Mouse (Mus musculus): ENCODE measurements around the gene Cdk4.

The Cdk4 gene

DNA sequence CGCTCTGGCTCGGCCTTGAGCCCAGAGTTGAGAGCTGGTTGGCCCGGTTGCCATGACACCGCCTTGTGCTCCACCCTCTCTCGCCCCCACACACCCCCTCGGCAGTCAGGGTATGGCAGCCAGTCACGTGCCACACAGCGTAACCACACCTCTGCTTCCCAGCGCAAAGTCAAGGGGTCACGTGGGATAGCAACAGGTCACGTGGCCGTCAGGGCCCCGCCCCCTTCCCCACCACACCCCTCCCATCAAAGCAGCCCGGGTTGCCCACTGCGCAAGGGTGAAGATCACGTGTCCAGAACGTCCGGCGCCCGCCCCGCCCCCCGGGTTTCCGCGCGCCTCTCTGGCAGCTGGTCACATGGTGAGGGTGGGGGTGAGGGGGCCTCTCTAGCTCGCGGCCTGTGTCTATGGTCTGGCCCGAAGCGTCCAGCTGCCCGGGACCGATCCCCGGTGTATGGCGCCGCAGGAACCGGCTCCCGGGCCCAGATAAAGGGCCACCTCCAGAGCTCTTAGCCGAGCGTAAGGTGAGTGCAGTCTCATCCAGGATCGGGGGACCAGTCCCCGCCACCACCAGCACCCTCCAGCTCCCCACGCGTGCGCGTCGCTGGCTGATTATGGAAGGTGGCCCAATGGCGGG lies at the start of gene Cdk4:
TSS of gene Cdk4 (plus strand) at position 296 of the 634 bp plus-strand sequence.
- peak; percentile 98 for DNase-seq

DNA sequence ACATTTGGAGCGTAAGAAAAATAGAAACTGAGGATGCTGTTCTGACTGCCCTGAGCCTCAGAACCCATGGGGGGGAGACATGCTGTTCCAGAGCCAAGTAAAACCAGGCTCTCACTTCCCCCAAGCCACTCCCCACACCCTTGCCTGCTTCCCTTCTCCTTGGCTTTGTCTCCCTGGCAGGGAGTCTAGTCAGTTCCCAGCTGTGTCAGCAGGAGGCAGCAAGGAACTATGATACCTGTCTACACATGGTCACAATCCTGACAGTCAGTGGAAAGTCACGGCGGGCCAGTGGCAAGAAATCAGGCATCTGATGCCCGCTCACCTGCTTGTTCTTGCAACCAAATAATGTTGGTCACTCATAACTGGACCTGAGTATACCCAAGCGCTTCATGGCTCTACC lies 46.8 kb upstream of the Cdk4 start:
- no peak for DNase-seq

DNA sequence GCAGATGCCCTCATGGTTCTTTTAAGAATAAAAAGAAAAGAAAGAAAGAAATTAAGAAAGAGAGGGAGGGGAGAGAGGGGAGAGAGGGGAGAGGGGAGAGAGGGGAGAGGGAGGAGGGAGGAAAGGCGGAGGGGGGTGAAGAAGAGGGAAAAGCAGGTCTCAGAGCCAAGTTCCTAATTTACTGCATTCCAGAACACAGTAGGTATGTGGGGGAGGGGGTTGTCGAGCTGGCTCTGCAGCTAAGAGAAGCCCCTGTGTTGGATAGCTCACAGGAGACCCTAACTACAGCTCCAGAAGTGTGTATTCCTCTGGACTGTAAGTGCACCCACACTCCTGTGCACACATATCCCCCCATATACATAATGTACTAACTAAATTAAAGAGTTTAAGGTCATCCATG lies 46.3 kb upstream of the Cdk4 start:
- no peak for DNase-seq

DNA sequence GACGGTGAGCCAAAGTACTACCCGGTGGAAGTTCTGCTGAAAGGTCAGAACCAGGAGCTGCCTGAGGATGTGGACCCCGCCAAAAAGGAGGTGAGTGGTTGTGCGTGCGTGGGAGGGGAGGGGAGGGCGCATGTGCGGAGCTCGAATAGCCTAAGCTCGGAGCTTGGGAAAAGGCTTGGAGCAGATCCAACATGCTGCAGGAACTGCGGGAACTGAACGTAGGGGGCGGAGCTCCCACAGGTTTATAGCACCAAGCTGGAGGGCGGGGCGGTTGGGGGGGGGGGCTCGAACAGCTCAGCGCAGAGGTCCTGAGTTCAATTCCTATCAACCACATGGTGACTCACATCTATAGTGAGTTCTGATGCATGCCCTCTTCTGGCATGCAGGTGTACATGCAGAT lies 44.9 kb upstream of the Cdk4 start:
- DNase-seq: no peak

DNA sequence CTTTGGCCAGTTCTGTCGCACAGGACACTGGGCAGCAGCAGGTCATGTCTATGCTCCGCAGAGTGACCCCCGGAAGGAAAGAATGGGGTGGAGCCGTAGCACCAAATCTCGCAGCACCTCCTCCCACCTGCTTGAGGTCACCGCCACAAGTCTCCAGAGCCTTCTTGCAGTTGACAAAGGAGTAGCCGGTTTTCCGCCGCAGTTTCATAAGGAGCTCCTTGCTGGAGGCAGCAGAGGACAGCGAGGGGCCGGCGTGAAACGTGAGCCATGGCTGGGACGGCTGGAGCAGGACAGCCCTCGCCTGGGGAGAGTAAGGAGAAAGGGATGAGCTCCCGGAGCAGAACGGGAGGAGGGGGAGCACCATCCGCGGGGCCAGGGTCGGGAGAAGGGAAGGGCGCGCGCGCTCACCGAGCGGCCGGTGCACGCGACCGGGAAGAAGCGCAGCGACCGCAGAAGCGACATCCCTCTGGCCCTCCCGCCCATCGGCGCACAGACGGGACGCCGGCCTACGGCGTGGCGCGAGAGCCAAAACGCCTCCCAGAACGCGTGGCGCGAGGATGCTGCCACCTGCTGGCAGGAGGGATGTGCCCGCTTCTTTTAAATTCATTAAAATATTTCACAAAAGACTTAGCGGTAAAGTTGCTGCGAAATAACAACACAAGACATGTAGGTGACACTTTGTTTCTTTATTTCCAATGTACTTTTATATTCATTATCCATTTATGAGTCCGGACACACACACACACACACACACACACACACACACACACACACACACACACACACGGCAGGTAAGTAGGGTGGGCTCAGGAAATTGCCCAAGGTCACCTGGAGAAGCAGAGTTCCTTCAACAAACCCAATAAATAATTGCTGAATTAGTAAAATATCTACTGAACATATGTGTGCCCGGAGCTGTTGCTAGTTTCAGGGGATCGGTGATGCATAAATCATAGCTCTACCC lies 32.7 kb upstream of the Cdk4 start, which contains the start of gene Tsfm:
TSS of gene Tsfm (minus strand) at position 505 of the 961 bp plus-strand sequence.
- DNase-seq: peak; percentile 89

DNA sequence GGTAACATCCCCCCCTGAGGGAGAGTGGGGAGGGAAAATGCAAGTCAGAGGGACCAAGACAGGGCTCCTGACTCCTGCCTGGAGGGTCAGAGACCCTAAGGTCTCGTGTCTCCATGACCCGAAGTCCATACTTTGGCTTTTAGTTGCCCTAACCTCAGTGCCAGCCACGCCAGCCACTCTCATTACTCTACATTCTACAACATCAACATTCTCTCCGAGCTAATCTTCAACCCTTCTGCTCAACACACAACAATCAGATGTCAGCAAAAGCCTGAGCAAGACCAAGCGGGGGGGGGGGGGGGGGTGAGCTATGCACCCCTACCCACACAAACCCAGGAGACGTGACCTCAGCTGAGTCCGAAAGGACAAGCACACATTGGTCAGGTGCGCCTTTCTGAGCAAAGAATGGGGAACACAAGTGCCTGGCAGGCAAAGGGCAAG lies 30.0 kb upstream of the Cdk4 start:
- no peak for DNase-seq

DNA sequence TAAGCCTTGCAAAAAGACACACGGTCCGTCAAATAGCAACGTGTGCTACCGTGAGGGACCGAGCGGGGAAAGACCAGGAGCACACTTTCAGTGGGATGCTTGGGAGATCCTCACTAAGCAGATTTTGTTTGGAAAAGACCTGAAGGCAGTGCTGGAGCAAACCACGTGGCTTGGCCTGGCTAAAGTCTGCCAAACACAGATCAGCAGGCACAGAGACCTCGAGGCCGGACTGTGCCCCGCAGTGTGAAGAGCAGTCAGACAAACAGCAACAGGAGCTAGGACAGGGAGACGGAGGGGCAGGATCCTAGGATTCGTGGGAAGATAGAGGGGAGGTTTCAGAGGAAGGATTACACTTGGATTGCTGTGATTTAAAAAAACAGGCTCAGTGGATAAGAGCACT lies 27.1 kb upstream of the Cdk4 start:
- no peak for DNase-seq

DNA sequence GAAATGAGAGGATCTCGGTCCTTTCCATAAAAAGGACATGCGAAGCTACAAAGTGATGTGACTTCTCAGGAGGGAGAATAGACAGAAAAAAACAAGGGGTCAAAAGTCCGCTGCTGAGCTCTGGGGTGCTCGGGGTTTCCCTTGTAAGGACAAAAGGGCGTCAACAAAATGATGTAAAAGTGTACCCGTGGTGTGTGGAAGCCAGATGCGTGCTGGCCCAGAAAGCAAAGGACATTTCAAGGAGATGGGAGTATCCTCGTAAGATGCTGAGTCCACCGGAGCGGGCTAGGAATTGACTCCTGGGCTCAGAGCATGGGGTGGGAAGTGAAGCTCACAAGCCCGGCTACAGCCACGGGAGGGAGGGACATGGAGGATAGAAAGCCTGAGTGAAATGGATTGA lies 25.7 kb upstream of the Cdk4 start:
- DNase-seq: no peak

DNA sequence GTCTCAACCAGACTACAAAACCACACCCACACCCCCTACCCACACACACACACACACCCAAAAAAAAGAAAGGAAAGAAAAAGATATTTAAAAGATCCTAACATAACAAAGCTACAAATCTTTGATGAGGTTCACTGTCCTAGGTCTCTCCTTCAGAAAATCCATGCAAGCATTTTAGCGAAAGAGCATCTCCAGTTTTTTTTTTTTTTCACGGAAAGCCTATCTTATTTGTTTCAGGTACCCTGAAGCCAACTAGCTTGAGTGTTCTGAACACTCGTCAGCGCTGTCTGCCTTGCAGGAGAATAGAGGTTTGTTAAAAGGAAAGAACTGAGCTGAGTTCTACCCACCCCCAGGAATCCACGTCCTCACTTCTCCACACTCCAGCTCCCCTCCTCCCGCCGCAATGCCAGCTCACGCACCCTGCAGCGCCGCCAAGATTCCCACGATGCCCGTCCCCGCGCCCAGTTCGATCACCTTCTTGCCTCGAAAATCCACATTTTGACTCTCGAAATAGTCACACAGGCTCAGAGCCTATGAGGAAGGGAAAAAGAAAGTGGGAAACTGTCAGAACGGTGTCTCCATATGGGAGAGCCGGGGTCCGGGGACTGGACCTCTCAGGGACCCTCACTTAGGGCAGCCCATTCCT lies 22.6 kb upstream of the Cdk4 start:
- DNase-seq: no peak

DNA sequence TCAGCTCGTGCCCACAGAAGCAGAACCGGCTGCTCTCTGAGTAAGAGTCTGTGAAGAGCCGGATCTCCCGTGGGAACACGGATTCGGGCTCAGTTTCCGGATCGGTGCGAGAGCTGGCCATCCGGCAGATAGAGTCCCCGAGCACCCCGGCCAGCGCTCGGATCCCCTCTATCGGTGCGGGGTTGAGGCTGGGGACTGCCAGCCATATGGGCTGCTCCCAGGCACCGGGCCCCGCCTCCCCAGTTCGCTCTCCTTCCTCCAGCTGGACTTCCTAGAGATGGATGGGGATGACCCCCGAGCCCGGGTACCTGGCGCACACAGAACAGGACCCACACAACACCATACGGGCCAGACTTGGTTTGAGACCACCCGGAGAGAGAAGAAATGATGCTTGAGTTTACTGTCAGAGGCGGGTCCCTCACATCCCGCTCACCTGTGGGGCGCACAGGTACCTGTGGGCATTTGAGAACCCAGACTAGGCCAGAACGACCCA lies 22.0 kb upstream of the Cdk4 start, which contains the start of the genes Mettl1 and Eef1akmt3:
TSS of gene Mettl1 (plus strand) at position 141 of the 493 bp plus-strand sequence.
TSS of gene Eef1akmt3 (minus strand) at position 240 of the 493 bp plus-strand sequence.
- DNase-seq: no peak

DNA sequence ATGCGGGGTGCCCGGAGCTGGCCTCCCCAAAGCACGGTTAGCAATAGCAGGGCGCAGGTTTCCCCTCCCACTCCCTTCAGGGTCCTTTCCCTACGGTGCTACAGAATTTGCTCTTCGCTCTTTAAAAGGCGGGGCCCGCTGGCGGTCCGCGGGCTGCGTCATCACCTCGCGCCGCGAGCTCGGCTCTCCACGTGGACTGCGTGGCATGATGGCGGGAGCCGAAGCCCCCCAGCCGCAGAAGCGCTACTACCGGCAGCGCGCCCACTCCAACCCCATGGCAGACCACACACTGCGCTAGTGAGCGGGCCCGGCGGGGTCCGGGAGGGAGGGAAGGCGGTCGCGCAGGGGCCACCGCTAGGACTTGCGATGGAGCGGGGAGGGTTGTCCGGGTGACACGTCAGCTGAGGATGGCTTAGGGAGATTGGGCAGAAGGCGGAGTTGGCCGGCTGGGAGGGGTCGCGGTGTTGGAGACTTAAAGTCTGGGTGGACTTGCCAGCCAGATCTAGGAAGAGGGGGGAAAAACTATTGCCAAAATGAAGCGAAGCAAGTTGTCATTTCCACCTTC lies 21.5 kb upstream of the Cdk4 start:
- peak; percentile 87 for DNase-seq

DNA sequence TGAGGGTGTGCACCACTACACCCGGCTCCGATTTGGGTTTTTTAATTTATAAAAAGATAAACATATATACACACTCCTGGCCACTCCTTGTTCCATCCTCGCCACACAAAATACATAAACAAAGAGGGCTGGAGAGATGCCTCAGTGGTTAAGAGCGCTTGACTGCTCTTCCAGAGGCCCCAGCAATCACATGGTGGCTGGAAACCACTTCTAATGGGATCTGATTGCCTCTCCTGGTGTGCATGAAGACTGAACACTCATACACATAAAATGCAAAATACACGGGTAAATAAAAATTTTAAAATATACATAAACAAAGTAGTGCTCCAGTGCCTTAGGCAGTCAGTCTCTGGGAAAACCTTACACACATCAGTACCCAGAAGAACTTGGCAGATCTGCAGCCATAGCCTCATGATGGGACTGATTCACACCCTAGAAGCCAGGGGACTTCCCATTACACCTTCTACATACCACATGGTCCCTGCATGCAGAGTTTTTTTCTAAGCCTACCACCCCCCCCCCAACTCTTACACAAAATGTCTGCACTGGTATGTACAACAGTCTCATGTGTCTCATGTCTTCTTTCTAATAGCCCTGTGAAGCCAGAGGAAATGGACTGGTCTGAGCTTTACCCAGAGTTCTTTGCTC lies 20.7 kb upstream of the Cdk4 start:
- DNase-seq: no peak

DNA sequence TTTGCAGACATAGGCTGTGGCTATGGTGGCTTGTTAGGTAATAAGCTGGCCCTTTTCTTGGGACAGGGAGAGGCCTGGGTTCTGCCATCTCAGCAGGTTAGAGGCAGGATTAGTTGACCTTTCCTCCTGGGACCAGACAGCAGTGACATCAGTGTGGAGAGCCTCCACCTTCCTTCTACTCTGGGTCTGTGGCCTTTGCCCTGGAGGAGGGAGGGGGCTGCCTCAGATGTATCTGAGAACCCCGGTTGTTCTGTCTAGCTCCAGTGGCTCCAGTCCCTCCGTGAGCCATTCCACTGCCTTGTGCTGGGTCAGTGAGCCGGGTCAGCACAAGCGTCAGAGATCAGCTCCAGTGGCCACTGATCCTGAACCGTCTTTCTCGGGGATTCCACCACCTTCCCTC lies 20.1 kb upstream of the Cdk4 start:
- no peak for DNase-seq

DNA sequence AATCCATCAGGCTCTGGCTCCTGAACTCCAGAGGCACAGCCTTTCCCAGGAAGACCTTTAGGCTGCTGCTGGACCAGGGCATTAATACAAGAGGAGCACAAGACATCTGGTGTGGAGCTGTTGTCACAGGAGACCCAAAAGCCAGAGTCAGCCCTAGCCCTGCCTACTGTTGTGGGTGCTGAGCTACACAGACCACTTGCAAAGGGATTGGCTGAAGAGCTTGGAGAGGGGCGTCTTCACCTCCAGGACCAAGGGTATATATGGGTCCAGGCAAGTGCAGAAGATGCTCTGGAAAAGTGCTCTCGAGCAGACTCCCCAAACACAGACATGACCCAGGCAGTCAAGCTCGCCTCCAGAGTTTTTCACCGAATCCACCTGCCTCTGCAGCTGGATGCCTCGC lies 15.4 kb upstream of the Cdk4 start, which contains the start of gene Cyp27b1:
TSS of gene Cyp27b1 (plus strand) at position 297 of the 400 bp plus-strand sequence.
- no peak for DNase-seq

DNA sequence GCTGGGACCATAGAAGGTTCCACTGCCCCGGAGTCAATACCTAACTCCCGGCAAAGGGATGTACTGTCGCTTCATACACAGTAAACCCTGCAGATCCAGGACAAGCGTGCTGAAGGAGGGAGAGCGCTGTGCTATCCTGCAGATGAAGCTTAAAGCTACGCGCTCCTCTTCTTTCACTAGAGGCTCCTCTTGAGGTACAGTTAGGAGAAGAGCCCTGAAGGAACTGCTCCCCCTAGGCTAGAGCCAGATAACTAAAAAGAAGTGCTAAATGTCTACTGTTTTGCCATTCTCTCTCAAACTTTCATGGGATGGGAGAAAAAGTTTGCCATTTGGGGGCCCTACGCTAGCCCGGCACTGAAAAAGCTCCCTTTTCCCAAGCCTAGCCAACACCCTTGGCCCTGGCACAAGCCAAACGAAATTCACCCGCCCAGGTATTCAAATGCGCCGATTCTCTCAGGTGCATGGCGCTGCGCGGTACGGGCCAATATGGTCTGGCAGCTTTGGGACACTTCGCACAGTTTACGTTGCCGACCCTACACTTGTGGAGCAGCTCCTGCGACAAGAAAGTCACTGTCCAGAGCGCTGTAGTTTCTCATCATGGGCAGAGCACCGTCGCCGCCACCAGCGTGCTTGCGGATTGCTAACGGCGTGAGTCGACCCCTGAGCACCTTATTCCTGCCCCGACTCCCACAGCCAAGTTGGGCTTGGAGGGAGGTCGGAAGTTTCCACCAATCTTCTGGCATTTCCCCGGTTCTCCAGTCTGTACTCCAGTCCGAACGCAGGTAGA lies 14.5 kb upstream of the Cdk4 start:
- DNase-seq: no peak

DNA sequence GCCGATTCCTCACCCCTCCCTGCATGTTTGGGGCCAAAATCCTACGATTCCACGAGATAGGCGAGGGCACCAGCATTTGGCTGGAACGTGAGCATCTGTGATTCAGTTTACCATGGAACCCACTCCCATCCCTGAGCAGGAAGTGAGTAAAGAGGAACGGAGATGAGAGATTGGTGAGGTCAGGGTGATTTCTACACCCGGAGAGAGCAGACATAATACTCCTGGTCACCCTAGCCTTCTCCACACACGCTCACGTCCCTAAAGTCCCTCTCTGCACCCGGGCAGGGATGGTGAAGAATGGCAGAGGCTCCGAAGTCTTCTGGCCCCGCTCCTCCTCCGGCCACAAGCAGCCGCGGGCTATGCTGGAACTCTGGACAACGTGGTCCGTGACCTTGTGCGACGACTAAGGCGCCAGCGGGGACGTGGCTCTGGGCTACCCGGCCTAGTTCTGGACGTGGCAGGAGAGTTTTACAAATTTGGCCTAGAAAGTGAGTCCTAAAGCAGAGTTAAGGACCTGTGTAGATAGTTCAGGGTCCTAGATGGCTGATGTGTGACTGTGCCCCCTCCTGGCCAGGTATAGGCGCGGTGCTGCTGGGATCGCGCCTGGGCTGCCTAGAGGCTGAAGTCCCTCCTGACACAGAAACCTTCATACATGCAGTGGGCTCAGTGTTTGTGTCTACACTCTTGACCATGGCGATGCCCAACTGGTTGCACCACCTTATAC lies 13.8 kb upstream of the Cdk4 start:
- no peak for DNase-seq

DNA sequence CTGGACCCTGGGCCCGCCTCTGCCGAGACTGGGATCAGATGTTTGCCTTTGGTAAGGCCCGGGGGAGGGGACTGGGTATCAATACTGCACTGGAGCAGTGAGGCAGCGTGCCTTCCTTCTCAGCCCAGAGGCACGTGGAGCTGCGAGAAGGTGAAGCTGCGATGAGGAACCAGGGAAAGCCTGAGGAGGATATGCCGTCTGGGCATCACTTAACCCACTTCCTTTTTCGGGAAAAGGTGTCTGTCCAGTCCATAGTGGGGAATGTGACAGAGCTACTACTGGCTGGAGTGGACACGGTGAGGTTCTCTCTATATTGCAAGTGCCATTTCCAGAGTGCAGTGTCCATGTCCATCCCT lies 13.2 kb upstream of the Cdk4 start:
- DNase-seq: no peak

DNA sequence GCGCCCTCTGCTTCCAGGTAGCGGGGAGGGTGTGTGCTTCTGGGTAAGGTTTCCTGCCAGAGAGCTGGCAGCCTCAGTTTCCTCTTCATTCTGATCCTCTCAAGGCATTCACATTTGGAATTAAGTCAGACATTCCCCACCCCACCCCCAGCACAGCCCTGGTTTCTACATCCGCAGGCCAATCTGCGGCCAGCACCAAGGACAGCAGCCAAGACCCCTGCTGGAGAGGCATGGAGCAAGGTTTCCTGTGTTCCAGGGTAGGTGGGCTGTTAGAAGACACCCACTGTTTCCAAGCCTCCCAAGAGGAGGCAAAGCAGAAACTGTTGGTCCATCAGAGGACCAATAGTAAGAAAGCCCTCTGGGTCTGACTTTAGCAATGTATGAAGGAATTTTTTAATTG lies 8.7 kb upstream of the Cdk4 start:
- DNase-seq: no peak

DNA sequence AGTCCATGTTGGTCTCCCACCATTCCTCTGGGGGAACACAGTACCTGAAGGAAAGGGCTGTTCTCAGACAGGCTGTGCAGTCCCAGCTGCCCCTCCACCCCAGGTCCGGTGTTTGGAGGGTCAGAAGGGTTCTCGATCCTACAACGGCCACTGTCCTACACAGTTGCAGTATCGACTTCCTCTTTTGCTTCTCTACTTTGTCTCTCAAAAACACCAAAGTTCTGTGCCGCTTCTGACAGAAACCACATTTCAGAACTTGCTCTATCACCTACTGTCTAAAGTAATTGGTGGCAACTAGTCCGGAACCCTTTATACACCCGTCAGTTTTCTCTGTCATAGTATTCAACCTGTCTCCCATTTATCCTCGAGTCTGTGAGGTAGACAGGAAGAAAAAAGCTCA lies 7.9 kb upstream of the Cdk4 start:
- no peak for DNase-seq

DNA sequence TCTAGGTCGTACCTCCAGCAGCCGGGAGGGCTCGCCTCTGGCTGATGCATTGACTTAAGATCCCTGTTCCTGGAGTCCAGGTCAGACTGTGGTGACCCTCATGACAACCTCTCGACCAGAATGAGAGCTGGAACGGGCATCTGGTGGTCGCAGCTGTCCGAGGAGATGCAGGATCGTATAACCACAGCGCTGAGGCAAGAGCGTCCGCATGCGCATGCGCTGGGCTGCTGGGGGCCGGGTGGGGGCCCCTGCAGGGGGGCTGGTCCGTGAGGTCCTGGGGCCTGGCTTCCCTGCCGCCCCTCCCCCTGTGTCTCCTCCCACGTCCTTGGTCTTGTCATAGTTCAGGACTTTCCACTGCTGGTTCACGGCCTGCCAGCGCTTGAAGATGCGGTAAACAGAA lies 6.8 kb upstream of the Cdk4 start:
- peak; percentile 43 for DNase-seq

DNA sequence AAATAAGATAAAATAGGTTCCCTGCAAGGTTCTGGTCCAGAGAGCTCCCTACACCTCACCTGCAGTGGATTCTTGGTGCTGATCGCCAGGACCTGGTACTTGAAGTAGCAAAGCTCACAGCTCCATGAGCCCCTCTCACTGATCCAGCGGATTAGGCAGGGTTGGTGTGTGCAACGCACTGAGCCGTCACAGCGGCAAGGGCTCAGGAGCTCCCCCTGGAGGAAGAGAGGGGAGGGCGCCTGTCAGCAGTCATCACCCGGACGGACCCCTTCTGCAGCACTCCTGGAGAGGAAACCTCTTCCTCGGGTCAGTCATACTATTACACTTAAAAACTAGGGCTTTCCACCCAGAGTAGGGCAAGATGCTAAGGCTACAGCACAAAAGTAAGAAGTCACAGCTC lies 5.2 kb upstream of the Cdk4 start:
- DNase-seq: peak; percentile 74

Measured in cerebellum, adult 9-10 months (tissue).